Mouse (Mus musculus) myocyte (in vitro differentiated cells): ENCODE data around the gene Cdh5. TPM values are rescaled to one million over a fixed set of nuclear protein-coding genes. Genes with fewer than 3 reads are reported as not detected.

Experiments used
- H3K27me3 ChIP-seq: one replicate; pipeline ENCODE4 v1.6.1; 2011; ENCODE audit not compliant: control insufficient read depth, insufficient read depth, insufficient read length
- H3K36me3 ChIP-seq: one replicate; pipeline ENCODE4 v1.6.1; 2011; ENCODE audit not compliant: control insufficient read depth, insufficient read depth
- H3K4me2 ChIP-seq: one replicate; pipeline ENCODE4 v1.6.1; 2011; ENCODE audit warnings: low read depth, control low read depth
- H3K4me3 ChIP-seq: one replicate; pipeline ENCODE4 v1.5.1; 2011; ENCODE audit warnings: mild to moderate bottlenecking, control low read depth, moderate library complexity
- H3K79me2 ChIP-seq: one replicate; pipeline ENCODE4 v1.6.1; 2011; ENCODE audit not compliant: control insufficient read depth, insufficient read depth
- H3ac ChIP-seq: one replicate; pipeline ENCODE4 v1.6.1; 2011; ENCODE audit not compliant: control insufficient read depth, insufficient read length
- CEBPB ChIP-seq: IDR thresholded peaks from 2 replicates; pipeline ENCODE4 v1.6.1; 2011; ENCODE audit warnings: mild to moderate bottlenecking, moderate library complexity; ENCODE audit not compliant: poor library complexity, insufficient read depth, severe bottlenecking
- E2F4 ChIP-seq: IDR thresholded peaks from one replicate; pipeline ENCODE4 v1.6.1; 2011; ENCODE audit warnings: mild to moderate bottlenecking, control low read depth, moderate library complexity; ENCODE audit not compliant: insufficient read depth
- MAX ChIP-seq: IDR thresholded peaks from one replicate; pipeline ENCODE4 v1.6.1; 2011; ENCODE audit warnings: low read depth, mild to moderate bottlenecking, control low read depth
- MYOD1 ChIP-seq, 3 experiments: IDR thresholded peaks; one replicate each; pipeline ENCODE4 v1.6.1; 2011; ENCODE audit warnings: control low read depth in 2 of 3, low read depth in 2 of 3, mild to moderate bottlenecking in 2 of 3, moderate library complexity in 1 of 3; ENCODE audit not compliant: insufficient read length in 2 of 3, control insufficient read depth in 1 of 3
- MYOG ChIP-seq, 3 experiments: IDR thresholded peaks; one replicate each; pipeline ENCODE4 v1.6.1; 2011; ENCODE audit warnings: control low read depth in 2 of 3, low read depth in 2 of 3, mild to moderate bottlenecking in 2 of 3; ENCODE audit not compliant: insufficient read length in 2 of 3, control insufficient read depth in 1 of 3, insufficient read depth in 1 of 3
- POLR2A ChIP-seq: IDR thresholded peaks from one replicate; pipeline ENCODE4 v1.6.1; 2011; ENCODE audit warnings: low read depth, mild to moderate bottlenecking, control low read depth, moderate library complexity; ENCODE audit not compliant: insufficient read length
- POLR2AphosphoS2 ChIP-seq: IDR thresholded peaks from one replicate; pipeline ENCODE4 v1.6.1; 2011; ENCODE audit warnings: low read depth, control low read depth; ENCODE audit not compliant: insufficient read length
- REST ChIP-seq: IDR thresholded peaks from one replicate; pipeline ENCODE4 v1.6.1; 2011; ENCODE audit warnings: mild to moderate bottlenecking, control low read depth, moderate library complexity; ENCODE audit not compliant: insufficient read depth, insufficient read length
- SRF ChIP-seq: IDR thresholded peaks from one replicate; pipeline ENCODE4 v1.6.1; 2011; ENCODE audit warnings: low read depth; ENCODE audit not compliant: control insufficient read depth, insufficient read length
- TCF12 ChIP-seq: IDR thresholded peaks from one replicate; pipeline ENCODE4 v1.6.1; 2011; ENCODE audit warnings: mild to moderate bottlenecking, control low read depth; ENCODE audit not compliant: poor library complexity, insufficient read depth, severe bottlenecking
- TCF3 ChIP-seq: IDR thresholded peaks from one replicate; pipeline ENCODE4 v1.6.1; 2011; ENCODE audit warnings: low read depth, control low read depth; ENCODE audit not compliant: insufficient read length
- USF1 ChIP-seq: IDR thresholded peaks from one replicate; pipeline ENCODE4 v1.6.1; 2011; ENCODE audit warnings: low read depth, mild to moderate bottlenecking, control low read depth, moderate library complexity
- polyA plus RNA-seq: library from polyadenylated mRNA; unstranded; fragments of >200 nt; fragmentation: generic; extraction: Trizol; gene quantifications from one replicate; pipeline ENCODE4 v1.2.1, GENCODE M21; 2012; ENCODE audit warnings: missing spikeins

Gene Cdh5
- polyA plus RNA-seq, 1 experiment = 0.11 TPM

- TF ChIP-seq TCF3 (no peak), POLR2A (no peak)
- Histone ChIP-seq H3K27me3 (no peaks in the 10 kb centered on the region), H3K4me3 (no peak overlapping the region), H3K4me2 (no peak overlapping the region), H3K79me2 (no peaks in the 10 kb centered on the region), H3ac (no peak overlapping the region), H3K36me3 (no peaks in the 10 kb centered on the region)
These were observed 30.5 kb upstream of the Cdh5 start for GRCm38 (mm10) chr8:104070949-104071348.

GRCm38 (mm10) chr8:104075079-104075478 lies 26.3 kb upstream of the Cdh5 start:
- TF ChIP-seq TCF3 (no peak), MYOG (IDR thresholded peaks at IDR 0.05; ENCODE audit: control insufficient read depth in 1 of 3, insufficient read depth in 1 of 3, insufficient read length in 2 of 3, low read depth in 2 of 3) (no peak), CEBPB (no peak), MAX (no peak), TCF12 (no peak), POLR2A (no peak), MYOD1 (IDR thresholded peaks at IDR 0.05; ENCODE audit: control insufficient read depth in 1 of 3, insufficient read length in 2 of 3, low read depth in 2 of 3) (no peak), SRF (no peak), E2F4 (no peak), POLR2AphosphoS2 (no peak), USF1 (no peak), REST (no peak)
- no peak overlapping the region for H3K4me2 ChIP-seq
- H3K36me3 ChIP-seq = no peaks in the 10 kb centered on the region
- H3K27me3 ChIP-seq = no peaks in the 10 kb centered on the region
- H3ac ChIP-seq = no peak overlapping the region
- no peaks in the 10 kb centered on the region for H3K79me2 ChIP-seq
- no peak overlapping the region for H3K4me3 ChIP-seq

- Histone ChIP-seq H3K36me3 (no peaks in the 10 kb centered on the region), H3K27me3 (no peaks in the 10 kb centered on the region), H3K4me3 (no peak overlapping the region), H3K79me2 (no peaks in the 10 kb centered on the region), H3K4me2 (no peak overlapping the region), H3ac (no peak overlapping the region)
- TF ChIP-seq REST = no peak
- TF ChIP-seq USF1 = no peak
- TF ChIP-seq SRF = no peak
- no peak for TF ChIP-seq TCF3
- no peak for TF ChIP-seq CEBPB
These were observed 24.6 kb upstream of the Cdh5 start for GRCm38 (mm10) chr8:104076541-104077412.

- TF ChIP-seq REST (no peak), SRF (no peak), MYOD1 (IDR thresholded peaks at IDR 0.05; ENCODE audit: control insufficient read depth in 1 of 3, insufficient read length in 2 of 3, low read depth in 2 of 3) (no peak), MYOG (IDR thresholded peaks at IDR 0.05; ENCODE audit: control insufficient read depth in 1 of 3, insufficient read depth in 1 of 3, insufficient read length in 2 of 3, low read depth in 2 of 3) (no peak), TCF3 (no peak), POLR2A (no peak), USF1 (no peak), TCF12 (no peak), E2F4 (no peak), MAX (no peak), CEBPB (no peak), POLR2AphosphoS2 (no peak)
These were observed 23.3 kb upstream of the Cdh5 start for GRCm38 (mm10) chr8:104078091-104078490.

DNA sequence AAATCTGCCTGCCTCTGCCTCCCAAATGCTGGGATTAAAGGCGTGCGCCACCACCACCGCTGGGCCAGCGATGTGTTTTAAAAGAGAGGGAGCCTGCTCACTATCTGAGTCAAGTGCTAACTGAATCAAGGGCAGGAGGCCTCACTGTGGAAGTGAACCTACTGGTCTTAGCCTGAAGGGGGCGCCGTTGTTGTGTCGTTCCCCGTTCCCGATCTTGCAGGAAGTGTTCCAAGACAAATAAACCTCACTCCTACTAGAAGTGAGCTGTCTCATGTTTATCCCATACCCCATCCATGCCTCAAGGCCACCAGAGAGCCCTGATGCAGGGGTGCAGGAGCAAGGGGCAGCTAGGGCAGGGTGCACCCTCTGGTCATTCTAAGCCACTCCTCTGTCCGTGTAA lies 16.1 kb upstream of the Cdh5 start:
- Histone ChIP-seq H3K27me3 (no peaks in the 10 kb centered on the region), H3K4me3 (no peak overlapping the region), H3K79me2 (no peaks in the 10 kb centered on the region), H3K4me2 (no peak overlapping the region), H3K36me3 (no peaks in the 10 kb centered on the region), H3ac (no peak overlapping the region)
- TF ChIP-seq POLR2AphosphoS2 (no peak), REST (no peak), TCF3 (no peak), TCF12 (no peak), SRF (no peak), MYOG (IDR thresholded peaks at IDR 0.05; ENCODE audit: control insufficient read depth in 1 of 3, insufficient read depth in 1 of 3, insufficient read length in 2 of 3, low read depth in 2 of 3) (no peak), CEBPB (no peak), POLR2A (no peak), E2F4 (no peak), MYOD1 (IDR thresholded peaks at IDR 0.05; ENCODE audit: control insufficient read depth in 1 of 3, insufficient read length in 2 of 3, low read depth in 2 of 3) (no peak), MAX (no peak), USF1 (no peak)

More at GRCm38 (mm10) chr8:104078091-104078490, 23.3 kb upstream of the Cdh5 start:
- Histone ChIP-seq H3K36me3 (no peaks in the 10 kb centered on the region), H3K4me3 (no peak overlapping the region), H3ac (no peak overlapping the region), H3K79me2 (no peaks in the 10 kb centered on the region), H3K4me2 (no peak overlapping the region), H3K27me3 (no peaks in the 10 kb centered on the region)
